Mouse (Mus musculus): ENCODE data around the gene Nat8f6. TPM values are rescaled to one million over a fixed set of nuclear protein-coding genes. Genes with fewer than 3 reads are reported as not detected.
"Not testable (repeated sequence)": the region's sequence is repeated elsewhere in the genome, so short reads cannot be mapped to it uniquely, and the experiment has no call there.

Nat8f6 gene
- total and polyA plus RNA-seq, 3 experiments, result 0.81 to 2.8 (median 1.4) TPM

- DNase-seq, result not testable (repeated sequence)
Measured at GRCm38 (mm10) chr6:85836098-85836497, 15.3 kb upstream of the Nat8f6 start.

- not testable (repeated sequence) for DNase-seq
Measured at GRCm38 (mm10) chr6:85835104-85835503, 14.3 kb upstream of the Nat8f6 start.

DNA sequence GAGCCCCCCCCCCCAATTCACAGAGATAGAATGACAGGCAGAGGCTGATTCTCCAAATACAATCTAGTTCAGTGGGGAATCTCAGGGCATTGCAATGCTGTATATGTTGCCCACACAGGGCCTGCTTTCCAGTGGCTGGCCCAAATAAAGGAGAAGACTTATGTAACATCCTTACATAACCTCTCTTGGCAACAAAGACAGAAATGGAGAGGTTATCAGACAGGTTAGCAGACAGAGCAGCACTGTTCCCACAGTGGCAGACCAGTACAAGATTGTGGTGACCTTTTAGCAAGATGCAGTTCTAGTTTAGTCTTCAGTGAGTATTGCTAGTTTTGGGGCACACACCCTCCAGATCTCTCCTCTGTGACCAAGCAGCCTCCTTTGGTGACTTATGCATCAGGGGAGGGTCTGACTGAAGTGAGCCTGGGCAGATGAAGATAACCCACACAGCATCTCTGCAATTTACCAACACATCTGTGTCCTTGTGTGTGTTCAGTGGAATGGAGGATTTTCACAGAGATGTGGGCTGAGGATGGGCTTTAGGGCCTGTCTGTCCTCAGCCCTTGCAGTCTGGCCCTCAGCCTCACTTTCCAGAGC is 13.8 kb upstream of the Nat8f6 start:
- DNase-seq, result peak; percentile 36

DNA sequence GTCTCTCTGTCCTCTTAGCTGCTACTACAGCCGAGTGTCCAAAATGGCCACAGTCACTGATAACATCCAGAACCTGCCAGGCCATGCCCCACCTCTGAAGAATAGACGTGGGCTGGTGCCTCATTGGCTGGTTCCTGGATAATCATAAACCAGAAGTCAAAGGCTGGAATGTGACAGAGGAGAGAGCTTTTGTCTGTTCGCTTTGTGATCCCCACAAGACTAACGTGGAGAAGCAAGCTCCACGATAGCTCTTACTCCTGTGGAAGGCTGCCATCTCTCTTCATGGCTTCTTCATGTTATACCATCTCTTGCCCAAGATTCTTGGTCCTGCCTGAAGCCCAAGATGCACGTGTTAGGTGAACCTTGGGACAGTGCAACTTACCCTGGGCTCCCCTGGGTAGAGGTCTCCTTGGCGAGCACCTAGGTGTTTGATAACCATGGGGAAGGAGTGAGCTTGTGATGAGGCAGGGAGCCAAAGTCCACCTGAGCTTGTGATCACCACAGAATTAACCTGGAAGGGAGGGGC is 11.1 kb upstream of the Nat8f6 start, which contains the start of gene Nat8:
Gene Nat8, minus strand, starts transcription at position 287 of the 526 bp plus-strand sequence.
- no peak for DNase-seq

- DNase-seq, result no peak
Measured at GRCm38 (mm10) chr6:85829462-85829861, 8.7 kb upstream of the Nat8f6 start.

- no peak for DNase-seq
Measured at GRCm38 (mm10) chr6:85825886-85826285, 5.1 kb upstream of the Nat8f6 start.

- no peak for DNase-seq
Measured at GRCm38 (mm10) chr6:85823382-85824090, 2.8 kb upstream of the Nat8f6 start.

DNA sequence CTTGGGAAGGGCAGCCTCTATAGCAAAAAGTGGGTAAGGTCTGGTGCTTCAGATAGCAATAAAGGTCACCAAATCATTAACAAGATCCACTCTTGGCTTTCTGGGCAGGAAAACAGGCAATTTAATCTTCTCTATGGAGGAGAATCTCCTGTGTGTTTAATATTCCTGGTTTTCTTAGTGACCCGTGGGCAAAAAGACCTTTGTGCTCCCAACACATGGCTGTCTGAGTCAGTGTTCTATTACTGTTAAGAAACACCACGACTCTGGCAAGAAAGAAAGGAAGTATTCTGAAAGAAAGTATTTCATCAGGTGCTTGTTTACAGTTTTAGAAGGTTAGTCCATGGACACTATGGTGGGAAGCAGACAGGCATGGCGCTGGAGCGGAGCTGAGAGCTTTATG is 1.5 kb upstream of the Nat8f6 start:
- no peak for DNase-seq

- no peak for DNase-seq
Measured at GRCm38 (mm10) chr6:85818338-85818737, 2.4 kb downstream of the Nat8f6 start.

GRCm38 (mm10) chr6:85813339-85813738 is 7.4 kb downstream of the Nat8f6 start:
- DNase-seq, result no peak

GRCm38 (mm10) chr6:85810942-85811537 is 9.7 kb downstream of the Nat8f6 start:
- not testable (repeated sequence) for DNase-seq

DNA sequence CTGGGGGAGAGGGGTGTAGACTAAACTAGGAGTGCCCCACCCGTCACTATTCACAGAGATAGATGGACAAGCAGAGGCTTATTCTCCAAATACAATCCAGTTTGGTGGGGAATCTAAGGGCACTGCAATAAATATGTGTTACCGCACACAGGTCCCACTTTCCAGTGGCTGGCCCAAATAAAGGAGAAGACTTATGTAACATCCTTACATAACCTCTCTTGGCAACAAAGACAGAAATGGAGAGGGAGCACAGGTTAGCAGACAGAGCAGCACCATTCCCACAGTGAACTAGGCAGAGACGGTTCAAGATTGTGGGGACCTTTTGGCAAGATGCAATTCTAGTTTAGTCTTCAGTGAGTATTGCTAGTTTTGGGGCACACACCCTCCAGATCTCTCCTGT is 10.2 kb downstream of the Nat8f6 start:
- DNase-seq, result not testable (repeated sequence)

DNA sequence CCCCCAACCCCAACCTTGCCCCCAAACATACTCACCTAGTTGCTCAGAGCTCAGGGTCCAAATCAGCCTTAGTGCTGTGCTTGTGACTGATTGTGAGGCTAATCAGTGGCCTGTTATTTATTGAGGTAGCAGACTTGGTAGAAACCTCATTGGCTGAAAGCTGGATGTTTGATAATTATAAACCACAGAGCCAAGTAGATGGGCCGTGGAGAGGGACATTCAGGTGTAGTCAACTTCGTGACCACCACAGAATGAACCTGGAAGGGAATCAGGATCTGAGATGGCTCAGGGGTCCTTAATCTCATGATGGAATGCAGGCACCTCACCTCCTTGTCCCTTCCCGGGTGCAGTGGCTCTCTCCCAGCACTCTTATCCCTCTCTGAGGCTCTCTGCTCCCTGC is 11.0 kb downstream of the Nat8f6 start:
- not testable (repeated sequence) for DNase-seq

DNA sequence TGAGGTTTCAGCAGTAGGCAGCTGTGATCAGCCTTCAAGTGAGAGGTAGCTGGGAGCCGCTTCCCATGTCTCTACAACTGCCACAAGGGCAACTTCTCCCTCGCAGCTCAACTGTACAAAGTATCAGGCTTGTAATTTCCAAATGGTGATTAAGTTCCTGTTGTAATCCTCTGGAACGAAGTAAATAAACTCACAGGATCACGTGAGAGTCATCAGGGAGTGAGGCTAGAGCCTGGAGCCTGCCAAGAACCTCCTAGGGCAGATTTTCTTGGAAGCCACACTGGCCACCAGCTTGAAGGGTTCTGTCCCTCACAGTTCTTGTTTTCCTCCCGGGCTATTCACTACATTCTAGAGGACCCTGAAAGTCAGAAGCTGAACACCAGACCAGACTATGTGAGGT is 17.6 kb downstream of the Nat8f6 start:
- DNase-seq, result peak; percentile 44

DNA sequence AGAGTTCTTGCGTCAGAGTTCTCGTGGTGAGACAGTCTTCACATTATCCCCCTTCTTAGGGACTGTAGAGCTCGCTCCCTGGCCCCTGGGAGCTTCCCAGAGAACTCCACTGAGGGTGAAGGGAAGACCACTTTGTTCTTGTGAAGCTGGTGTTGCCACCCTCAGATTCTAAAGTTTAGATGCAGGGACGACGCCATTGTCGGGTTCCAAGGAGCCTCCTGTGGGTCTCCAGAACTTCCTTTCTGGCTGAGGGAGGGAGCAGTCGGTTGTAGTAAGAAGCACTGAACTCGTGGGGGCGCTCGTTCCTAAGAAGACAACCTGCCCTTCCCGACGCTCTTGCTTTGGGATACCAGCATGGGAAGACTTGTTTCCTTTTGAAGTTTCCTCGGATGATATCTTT is 55.2 kb downstream of the Nat8f6 start, which contains the start of gene Nat8f3:
Gene Nat8f3, minus strand, starts transcription at position 223 of the 400 bp plus-strand sequence.
- DNase-seq, result peak; percentile 56

- not testable (repeated sequence) for DNase-seq
Measured at GRCm38 (mm10) chr6:85763127-85764070, 57.4 kb downstream of the Nat8f6 start.

DNA sequence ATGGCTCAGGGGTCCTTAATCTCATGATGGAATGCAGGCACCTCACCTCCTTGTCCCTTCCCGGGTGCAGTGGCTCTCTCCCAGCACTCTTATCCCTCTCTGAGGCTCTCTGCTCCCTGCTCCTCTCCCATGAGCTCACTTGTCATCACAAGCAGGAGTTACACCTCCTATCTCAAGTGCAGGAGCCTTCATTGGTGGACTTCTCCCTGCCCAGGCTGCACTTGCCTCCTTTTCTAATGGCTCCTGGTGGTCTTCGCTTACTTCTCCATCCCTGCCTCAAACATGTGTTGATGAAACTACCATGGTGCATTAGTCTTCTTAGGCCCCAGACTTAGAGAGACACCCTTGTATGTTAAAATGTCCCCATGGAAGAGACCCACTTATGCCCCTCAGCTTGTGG is 58.1 kb downstream of the Nat8f6 start:
- not testable (repeated sequence) for DNase-seq
